Mouse (Mus musculus): Measurements from ENCODE around the gene Ppp1r32.

Gene Ppp1r32

GRCm38 (mm10) chr19:10458096-10458495 lies 24.6 kb downstream of the Ppp1r32 start:
- peak; percentile 69 to 70 for DNase-seq (ENCODE audit: low spot score in 2 of 2)

DNA sequence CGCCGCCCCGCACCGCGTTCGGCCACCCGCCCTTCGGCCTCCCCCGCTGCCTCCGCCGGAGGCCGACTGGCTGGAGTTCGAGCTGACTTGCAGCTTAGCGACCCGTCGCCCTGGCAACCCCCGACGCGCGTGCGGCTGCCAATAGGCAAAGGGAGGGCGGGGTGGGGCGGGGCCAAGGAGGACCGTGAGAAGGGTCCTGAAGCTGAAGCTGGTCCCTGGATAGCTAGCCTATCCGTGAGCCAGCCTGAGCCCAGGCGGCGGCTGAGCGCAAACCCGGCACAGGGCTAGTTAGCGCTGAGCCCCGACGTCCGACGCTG lies 25.3 kb downstream of the Ppp1r32 start:
- DNase-seq (ENCODE audit: low spot score in 2 of 2) = peak in 1 of 2 experiments; percentile 47

DNA sequence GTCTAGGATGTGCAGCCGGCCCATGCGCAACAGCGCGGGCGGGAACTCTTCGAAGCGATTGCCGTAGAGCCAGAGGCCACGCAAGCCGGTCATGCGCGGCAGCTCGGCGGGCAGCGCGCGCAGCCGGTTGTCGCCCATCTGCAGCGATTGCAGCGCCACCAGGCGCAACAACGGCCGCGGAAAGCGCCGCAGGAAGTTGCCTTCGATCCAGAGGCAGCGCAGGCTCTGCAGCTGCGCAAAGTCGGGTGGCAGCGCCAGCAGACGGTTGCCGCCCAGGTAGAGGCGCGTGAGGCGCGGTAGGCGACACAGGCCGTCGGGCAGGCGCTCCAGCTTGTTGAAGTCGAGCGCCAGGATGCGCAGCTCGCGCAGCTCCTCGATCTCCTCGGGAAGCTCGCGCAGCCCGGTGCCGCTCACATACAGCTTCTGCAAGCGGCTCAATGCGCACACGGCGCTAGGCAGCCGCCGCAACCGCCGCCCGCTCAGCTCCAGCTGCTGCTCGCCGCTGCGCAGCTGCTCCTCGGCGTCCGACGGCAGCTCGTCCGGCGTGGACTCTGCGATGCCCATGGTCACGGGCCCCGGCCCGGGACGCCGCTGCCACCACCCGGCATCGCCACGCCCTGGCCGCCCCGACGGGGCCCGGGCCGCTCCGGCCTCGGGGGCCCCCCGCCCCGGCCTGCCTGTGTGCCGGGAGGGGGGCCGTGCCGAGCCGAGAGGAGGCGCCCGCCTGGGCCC lies 25.8 kb downstream of the Ppp1r32 start, which contains the start of gene Lrrc10b:
TSS of gene Lrrc10b (minus strand) at position 722 of the 732 bp plus-strand sequence.
- peak; percentile 70 to 75 for DNase-seq (ENCODE audit: low spot score in 2 of 2)

- no peak for DNase-seq (ENCODE audit: low spot score in 2 of 2)
Measured at GRCm38 (mm10) chr19:10455437-10455806, 27.3 kb downstream of the Ppp1r32 start.

DNA sequence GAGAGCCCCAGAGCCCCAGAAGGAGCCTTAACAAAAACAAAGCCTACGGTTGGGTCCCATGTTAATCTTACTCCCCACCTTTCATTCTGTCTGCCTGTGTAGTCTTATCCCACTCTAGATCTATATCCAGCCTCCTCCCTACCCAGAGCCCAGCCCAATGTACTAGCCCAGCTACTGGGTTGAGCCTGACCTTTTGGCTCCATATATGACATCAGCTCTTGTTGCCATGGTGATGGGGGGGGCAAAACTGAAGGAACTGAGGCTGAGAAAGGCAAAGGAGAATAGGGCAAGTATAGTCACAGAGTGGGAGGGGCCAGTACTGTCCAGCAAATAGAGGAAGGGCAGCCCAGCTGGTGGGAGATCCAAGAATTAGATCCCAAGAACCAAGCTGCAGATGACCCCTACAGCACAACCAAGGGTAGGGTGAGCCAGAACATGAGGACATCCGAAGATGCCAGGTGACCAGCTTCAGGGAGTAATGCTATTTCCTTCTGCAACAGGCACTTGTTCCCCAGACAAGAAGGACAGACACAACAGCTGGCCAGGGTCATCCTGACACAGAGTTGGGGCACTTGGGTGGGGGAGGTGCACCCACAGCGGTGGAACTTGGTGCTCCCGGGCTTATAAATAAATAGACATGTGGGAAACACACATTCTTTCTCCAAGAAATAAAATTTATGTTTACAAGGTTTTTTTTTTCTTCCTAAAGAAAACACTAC lies 27.9 kb downstream of the Ppp1r32 start:
- DNase-seq (ENCODE audit: low spot score in 2 of 2) = no peak

GRCm38 (mm10) chr19:10449708-10450107 lies 33.0 kb downstream of the Ppp1r32 start:
- DNase-seq (ENCODE audit: low spot score in 2 of 2) = peak; percentile 87 to 89

DNA sequence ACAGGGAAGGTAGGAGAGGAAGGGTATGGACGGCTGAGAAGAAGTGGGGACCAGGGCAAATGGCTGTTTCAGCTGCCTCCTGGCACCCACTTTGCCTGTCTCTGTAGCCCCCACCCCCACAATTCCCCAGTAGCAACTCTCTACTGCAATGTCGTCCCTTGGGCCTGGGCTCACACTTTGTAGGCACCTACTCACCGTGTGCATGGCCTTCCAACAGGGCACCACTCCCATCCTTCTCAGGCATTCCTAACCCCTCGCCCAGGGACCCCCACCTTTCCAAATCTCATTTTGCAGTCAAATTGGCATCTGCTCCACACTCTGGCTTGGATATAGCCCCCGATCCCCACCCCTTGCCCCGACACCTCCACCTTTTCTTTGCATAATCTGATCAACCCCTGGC lies 33.5 kb downstream of the Ppp1r32 start:
- DNase-seq (ENCODE audit: low spot score in 2 of 2) = no peak

GRCm38 (mm10) chr19:10448275-10448674 lies 34.5 kb downstream of the Ppp1r32 start:
- no peak for DNase-seq (ENCODE audit: low spot score in 2 of 2)

GRCm38 (mm10) chr19:10444685-10445369 lies 37.9 kb downstream of the Ppp1r32 start:
- DNase-seq (ENCODE audit: low spot score in 2 of 2) = no peak

DNA sequence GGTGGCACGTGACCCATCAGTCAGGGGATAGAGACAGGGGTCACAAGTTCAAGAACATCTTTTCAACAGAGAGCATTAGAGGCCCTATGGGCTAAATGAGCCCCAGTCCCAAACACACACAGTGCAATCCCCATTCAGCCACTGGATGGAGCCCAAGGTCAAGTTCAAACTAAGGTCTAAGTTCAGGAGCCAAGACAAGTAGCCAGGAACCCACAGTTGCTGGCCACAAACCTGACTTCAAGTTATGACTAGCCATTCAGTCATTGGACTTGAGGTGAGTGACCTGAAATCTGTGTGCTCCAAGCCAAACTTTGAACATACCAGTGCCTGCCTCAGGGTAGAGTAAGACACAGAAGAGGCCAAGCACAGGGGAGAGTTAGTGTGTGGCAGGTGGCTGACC lies 45.2 kb downstream of the Ppp1r32 start:
- no peak for DNase-seq (ENCODE audit: low spot score in 2 of 2)

DNA sequence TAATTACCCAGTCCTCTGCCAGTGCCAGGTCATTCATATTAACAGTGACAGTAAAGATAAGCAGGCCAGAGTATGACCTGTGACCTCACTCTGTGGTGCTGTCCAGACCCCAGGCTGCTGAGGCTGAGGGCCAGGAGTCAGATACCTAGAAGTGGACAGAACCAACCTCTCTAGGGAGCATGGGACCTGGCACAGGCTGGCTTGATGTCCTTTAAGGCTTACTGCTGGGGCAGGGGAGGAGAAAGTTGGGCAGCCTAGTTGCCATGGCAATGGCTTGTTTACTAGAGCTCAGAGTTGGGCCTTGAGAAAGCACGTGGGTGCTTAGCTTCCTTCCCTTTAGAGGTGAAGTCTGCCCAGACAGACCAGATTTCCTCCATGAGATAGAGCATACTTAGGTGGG lies 46.0 kb downstream of the Ppp1r32 start:
- no peak for DNase-seq (ENCODE audit: low spot score in 2 of 2)

- DNase-seq (ENCODE audit: low spot score in 2 of 2) = peak; percentile 78 to 83
Measured at GRCm38 (mm10) chr19:10435908-10436307, 46.8 kb downstream of the Ppp1r32 start.

- no peak for DNase-seq (ENCODE audit: low spot score in 2 of 2)
Measured at GRCm38 (mm10) chr19:10434927-10435326, 47.8 kb downstream of the Ppp1r32 start.

DNA sequence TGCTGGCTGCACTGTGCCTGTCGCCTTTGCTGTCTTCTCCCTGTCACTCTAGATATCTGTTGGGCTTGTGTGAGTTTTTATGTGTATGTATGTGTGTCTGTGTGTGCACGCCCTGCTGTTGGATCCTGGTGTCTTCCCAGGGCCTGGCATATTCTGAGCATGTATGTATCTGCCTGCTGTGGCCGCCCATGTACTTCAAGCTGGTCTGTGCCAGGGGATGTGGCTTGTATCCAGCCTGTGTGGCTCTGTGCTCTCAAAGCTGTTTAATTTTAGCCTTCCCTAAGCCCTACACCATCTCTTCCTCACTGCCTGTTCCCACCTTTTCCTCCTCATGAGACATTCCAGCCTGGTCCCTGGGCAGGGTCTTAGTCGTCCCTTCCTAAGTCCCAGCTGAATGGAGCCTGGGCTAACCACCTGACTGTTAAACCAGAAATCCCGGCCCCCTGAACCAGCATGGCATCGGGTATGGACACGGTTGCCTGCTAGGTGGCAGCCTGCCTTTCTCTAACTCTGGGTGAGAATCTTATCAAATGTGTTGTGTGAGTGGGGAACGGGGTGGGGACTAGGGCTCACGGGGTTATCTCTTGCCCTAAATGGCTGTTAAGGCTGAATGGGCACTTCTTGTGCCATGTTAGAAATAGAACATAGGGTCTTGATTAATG lies 48.7 kb downstream of the Ppp1r32 start:
- peak; percentile 57 to 67 for DNase-seq (ENCODE audit: low spot score in 2 of 2)

DNA sequence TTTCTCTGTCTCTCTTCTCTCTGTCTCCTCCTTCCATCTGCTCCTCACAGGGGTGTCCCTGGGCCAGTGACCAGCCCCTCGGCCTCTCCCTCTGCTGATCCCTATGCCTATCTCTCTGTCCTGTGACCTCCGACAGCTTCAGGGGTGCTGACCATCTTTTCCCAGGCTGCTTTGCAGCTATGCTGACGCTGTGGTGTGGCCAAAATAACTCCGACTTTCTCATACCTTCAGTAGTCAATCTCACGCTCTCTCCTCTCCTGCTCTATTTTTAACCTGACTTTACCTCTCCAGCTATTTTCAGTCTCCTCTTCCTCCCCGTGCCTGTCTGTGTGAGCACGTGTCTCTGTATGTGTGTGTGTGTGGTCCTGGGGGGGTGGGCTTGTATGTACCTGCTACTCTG lies 49.5 kb downstream of the Ppp1r32 start:
- no peak for DNase-seq (ENCODE audit: low spot score in 2 of 2)

DNA sequence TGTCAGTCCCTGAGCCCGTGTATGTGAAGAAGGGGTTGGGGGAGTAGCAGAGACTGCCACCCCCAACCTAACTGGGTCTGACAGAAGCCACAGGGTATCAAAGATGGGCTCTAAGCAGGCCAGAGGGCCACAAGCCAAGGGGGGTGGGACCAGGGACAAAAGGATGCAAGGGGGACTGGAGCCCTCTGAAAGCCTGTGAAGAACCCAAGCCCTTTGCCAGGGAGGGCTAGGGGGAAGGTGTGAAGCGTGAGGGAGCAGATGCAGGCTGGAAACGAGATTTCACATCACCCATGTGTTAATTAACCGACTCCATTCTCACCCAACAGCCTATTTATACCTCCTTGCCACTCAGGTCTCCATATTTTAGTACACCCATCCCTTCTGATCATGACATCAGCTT lies 50.9 kb downstream of the Ppp1r32 start:
- DNase-seq (ENCODE audit: low spot score in 2 of 2) = no peak

DNA sequence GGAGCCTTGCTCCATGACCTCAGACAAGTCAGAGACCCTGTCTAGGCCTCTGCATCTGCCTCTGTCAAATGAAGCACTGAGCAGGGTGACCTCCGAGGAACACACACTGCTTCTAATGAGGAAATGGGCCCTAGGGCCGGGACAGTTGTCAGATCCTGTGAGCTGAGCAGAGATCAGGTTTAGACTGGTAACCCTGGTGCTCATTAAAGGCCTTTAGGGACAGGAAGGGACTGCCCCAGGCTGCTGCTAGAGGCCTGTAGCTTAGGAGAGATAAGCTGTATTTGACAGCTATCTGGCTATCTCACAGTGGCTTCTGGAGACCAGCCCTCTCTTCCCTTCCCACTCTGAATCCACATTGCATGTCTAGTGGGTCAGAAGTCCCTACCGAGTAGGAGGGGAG lies 51.3 kb downstream of the Ppp1r32 start:
- no peak for DNase-seq (ENCODE audit: low spot score in 2 of 2)

- no peak for DNase-seq (ENCODE audit: low spot score in 2 of 2)
Measured at GRCm38 (mm10) chr19:10429371-10429770, 53.4 kb downstream of the Ppp1r32 start.

DNA sequence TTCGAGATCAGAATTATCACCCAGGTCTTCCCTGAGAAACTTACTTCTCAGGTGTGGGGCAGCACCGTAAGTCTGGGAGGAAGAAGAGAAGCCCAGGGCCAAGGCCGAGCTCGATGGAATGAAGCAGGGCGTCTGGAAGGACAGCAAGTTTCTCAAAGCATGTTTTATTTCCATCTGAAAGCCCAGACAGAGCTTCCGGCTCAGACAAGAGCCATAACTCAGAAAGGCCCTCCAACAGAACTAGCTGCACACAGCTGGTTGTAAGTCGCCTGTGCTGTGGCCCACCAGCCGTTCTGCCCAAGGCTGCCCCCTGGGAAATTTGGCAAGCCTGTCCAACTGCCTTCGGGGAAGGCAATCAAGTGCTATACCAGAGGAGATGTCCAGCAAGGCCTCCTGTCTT lies 55.3 kb downstream of the Ppp1r32 start:
- DNase-seq (ENCODE audit: low spot score in 2 of 2) = no peak

DNA sequence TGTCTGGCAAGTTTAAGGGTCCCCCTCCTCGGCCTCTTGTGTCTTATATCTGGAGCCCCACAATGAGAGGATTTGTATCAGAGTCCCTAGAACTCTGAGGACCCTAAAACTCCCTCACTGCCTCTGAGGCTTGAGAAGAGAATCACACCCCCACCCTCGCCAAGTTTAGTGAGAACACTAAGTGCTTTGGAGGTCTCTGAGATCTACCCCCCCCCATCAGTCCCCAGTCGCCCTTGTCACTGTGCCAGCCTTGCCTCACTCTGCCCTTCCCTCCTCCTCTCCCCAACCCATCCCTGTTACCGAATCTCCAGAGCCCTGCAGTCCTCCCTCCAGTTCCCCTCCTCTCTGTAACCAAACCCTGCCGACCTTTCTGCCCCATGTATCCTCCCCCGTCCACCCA lies 55.9 kb downstream of the Ppp1r32 start:
- no peak for DNase-seq (ENCODE audit: low spot score in 2 of 2)

- DNase-seq (ENCODE audit: low spot score in 2 of 2) = no peak
Measured at GRCm38 (mm10) chr19:10426312-10426711, 56.4 kb downstream of the Ppp1r32 start.
